Mouse (Mus musculus): ENCODE measurements around the gene Casp9.

Gene Casp9

DNA sequence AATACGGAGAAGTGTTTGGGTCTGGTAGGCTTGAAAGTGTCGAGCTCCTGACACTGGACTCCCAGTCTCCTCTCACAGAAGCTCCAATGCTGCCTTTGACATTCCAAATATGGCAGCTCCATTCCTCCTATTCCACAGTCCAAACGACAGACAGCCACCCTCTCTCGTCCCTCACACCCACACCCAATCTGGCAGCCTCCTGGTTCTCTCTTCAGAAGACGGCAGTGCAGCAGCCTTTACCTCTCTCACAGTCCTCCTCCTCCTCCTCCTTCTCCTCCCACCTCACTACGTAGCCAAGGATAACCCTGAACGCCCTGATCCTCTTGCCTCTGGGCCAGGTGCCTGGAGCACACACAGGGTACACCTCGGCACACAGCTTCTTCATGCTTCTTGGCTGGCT, 13.6 kb upstream of the Casp9 start:
- DNase-seq (ENCODE audit: extremely low read depth, low read depth, low spot score) = no peak

DNA sequence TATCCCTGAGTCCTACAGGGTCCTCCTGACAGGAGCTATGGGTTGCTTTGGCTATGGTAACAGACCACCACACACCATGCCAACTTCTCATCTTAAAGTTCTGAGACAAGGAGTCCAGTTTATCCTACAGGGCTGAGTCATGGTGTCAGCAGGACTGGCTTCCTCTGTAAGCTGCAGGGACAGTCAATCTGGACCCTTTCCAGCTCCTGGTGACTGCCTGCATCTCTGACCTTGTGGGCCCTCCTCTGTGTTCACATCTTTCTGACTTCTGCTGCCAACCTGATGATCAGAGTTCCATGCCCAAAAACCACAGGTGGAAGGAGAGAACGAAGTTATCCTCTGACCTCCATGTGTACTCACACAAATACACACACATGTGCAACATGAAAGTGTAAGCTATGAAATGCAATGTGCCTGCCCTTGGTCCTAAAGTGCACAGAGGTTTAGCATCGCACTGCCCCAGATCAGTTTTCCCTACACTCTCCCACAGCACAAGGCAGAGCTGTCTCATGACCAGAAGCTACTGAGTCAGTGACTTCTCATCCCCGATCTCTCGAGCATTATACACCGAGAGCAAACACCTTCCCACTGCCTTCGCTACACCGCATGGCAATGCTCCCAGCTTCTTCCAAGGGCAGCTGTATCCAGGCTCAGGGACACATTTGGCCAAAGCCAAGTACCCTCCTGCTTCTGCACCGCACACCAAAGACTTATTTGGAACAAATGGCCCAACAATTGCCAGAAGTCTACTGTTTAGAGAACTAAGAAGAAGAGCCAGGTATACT, 12.0 kb upstream of the Casp9 start:
- no peak for DNase-seq (ENCODE audit: extremely low read depth, low read depth, low spot score)

DNA sequence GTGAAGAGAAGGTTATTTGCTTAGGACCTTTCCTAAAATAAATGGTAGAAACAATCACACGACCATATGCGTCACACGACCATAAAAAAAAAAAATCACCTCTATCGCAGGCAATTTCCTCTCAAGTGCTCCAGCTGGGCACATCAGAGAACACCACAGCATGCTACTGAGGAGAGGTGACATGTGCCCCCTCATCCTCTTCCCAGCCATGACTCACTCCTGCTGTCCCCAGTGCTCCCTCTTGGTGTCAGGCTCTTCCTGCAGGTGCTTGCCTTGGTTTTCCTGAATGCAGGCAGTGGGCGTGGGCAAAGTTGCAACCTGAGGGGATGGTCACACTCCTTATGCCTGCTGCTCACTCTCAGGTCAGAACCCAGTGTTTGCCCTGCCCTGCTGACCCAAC, 8.6 kb upstream of the Casp9 start:
- no peak for DNase-seq (ENCODE audit: extremely low read depth, low read depth, low spot score)

DNA sequence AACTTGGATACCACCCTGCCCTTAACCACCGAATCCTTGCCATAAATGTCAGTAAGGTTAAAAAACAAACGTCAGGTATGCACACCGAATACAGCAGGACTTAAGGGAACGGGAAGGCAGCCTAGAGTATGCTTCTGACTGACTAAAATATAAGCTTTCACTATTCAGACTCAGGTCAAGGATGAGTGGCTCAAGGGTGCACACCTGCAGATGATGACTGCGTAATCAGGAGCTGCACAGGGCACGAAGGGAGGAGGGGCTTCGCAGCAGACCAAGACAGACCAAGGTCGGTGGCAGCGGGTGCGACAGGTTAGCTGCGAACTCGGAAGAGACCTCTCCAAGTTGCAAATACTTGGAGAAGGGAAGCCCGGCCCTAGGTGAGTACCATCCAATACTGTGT, 7.3 kb upstream of the Casp9 start:
- DNase-seq (ENCODE audit: extremely low read depth, low read depth, low spot score) = no peak

GRCm38 (mm10) chr4:141787046-141787445, 6.4 kb upstream of the Casp9 start:
- no peak for DNase-seq (ENCODE audit: extremely low read depth, low read depth, low spot score)

- no peak for DNase-seq (ENCODE audit: extremely low read depth, low read depth, low spot score)
Measured at GRCm38 (mm10) chr4:141787462-141787861, 6.0 kb upstream of the Casp9 start.

DNA sequence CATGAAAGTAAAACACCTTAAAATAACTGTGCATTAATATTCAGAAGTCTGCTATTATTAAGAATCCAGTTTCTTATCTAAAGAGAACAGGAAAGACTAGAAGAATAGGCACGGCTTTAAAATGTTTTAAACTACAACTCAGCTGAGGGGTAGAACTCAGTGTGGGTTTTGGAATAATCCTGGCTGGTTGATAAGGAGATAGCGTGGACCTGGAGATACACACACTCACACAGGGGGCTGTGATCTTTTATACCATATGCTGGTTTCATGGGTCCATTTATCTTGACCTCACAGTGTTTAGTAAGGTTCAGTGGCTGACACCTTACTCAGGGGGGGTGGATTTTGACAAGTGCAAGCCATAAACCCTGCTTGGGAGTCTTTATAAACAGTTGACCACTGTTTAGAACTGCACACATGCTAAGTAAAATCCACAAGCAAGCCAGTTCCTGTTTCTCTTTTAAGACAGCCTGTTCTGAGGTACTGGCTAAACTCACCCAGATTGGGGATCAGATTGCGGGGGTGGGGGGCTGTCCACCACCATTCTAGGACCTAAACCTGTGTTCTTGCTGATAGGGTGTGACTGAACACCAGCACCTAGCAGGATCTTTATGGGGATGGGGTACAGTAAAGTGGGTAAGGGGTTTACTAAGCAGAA, 3.7 kb upstream of the Casp9 start:
- DNase-seq (ENCODE audit: extremely low read depth, low read depth, low spot score) = no peak

GRCm38 (mm10) chr4:141790524-141790990, 2.9 kb upstream of the Casp9 start, which contains the start of gene Dnajc16:
Gene Dnajc16 (minus strand): TSS chr4:141790931.
- DNase-seq (ENCODE audit: extremely low read depth, low read depth, low spot score) = peak; percentile 98

- DNase-seq (ENCODE audit: extremely low read depth, low read depth, low spot score) = no peak
Measured at GRCm38 (mm10) chr4:141791486-141791885, 1.9 kb upstream of the Casp9 start.

- DNase-seq (ENCODE audit: extremely low read depth, low read depth, low spot score) = no peak
Measured at GRCm38 (mm10) chr4:141791951-141792350, 1.5 kb upstream of the Casp9 start.

DNA sequence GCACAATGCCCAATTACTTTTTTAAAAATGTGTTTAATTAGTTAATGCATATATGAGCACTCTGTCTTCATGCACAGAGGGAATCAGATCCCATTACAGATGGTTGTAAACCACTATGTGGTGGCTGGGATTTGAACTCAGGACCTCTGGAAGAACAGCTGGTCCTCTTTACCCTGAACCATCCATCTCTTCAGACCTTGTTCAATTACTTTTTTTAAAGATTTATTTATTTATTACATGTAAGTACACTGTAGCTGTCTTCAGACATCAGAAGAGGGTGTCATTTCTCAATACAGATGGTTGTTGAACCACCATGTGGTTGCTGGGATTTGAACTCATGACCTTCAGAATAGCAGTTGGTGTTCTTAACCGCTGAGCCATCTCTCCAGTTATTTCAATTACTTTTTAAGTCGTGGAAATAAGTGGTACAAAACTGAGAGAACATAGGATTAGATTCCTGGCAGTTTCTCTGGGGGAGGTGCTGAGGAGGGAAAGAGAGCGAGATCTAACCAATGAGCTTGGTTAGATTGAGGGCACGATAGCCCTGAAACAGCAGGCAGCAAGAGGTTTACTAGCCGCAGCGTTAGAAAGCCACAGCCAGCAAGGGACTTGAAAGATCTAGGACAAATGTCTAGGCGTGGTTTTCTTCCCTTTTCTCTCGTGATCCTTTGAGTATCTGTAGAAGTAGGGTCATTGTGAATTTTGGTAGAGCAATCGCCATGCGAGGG, 694 bp upstream of the Casp9 start:
- DNase-seq (ENCODE audit: extremely low read depth, low read depth, low spot score) = no peak

DNA sequence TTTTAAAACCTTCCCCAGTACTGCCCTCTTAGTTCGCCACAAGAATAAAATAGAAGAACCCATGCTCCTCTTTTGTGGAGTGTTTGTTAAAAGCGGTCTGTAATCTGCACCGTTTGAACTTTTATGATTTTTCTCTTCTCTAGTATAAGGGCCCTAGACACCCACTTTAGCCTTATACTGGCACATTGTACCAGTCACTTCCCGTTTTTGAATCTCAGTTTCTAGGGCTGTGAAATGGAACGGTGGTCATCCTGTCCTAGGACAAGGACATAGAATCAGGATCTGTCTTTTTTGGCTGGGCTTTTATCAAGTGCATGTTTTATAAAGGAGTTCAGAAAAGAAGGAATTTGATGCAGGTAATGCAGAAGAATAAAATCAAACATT, 732 bp downstream of the Casp9 start:
- no peak for DNase-seq (ENCODE audit: extremely low read depth, low read depth, low spot score)

GRCm38 (mm10) chr4:141796356-141796755, 2.9 kb downstream of the Casp9 start:
- DNase-seq (ENCODE audit: extremely low read depth, low read depth, low spot score) = no peak

- no peak for DNase-seq (ENCODE audit: extremely low read depth, low read depth, low spot score)
Measured at GRCm38 (mm10) chr4:141796954-141797353, 3.5 kb downstream of the Casp9 start.

DNA sequence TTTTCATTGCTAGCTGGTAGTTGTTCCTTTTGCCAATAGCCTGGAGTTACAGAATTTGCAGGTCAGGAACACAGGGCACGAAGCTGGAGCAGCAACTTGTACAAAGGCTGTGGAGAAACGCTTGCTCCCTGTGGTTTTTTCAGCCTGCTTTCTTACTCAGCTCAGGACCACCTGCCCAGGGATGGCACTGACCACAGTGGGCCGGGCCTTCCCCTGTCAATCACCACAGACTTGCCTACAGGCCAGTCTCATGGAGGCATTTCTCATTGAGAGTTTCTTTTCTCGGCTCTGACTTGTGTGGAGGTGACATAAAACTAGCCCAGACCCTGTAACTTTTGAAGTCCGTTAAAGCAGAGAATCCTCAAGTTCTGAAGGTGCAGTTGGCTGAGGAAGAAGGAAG, 4.1 kb downstream of the Casp9 start:
- DNase-seq (ENCODE audit: extremely low read depth, low read depth, low spot score) = no peak

DNA sequence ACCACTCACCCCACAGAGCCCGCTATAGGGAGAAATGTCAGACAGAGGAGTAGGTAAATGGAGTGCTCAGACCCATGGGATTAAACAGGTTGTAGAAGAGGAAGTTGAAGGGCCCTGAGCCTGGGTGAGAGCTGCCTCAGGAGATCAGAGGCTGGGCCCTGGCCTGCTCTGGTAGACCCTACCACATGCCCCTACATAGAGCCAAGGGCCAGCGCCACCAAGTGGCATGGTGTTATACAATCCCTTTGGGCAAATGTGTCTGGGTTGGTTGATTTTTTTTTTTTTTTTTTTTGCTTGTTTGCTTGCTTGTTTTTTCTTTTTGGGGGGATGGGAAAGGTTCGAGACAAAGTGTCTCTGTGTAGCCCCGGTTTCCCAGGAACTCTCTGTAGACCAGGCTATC, 10.7 kb downstream of the Casp9 start:
- DNase-seq (ENCODE audit: extremely low read depth, low read depth, low spot score) = no peak

DNA sequence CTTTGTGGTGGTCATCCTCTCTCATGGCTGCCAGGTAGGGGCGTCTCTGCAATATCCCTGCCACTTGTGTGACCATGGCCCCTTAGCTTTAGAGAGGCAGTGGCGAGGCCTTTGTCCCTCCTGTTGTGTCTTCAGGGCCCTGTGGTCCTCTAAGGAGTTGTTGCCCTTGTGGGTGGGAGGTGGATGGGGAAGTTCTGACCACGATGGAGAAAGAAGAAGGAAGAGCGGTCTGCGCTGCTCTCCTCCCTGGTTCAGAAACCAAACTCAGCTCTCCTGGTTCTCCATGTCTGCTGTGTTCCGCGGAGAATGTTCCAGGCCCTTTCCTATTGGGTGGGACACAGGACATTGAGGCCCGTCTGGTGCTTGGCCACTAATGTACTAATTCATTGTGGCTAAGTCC, 12.5 kb downstream of the Casp9 start:
- no peak for DNase-seq (ENCODE audit: extremely low read depth, low read depth, low spot score)

- DNase-seq (ENCODE audit: extremely low read depth, low read depth, low spot score) = no peak
Measured at GRCm38 (mm10) chr4:141809850-141810464, 16.5 kb downstream of the Casp9 start.

- DNase-seq (ENCODE audit: extremely low read depth, low read depth, low spot score) = no peak
Measured at GRCm38 (mm10) chr4:141810975-141811374, 17.6 kb downstream of the Casp9 start.

- no peak for DNase-seq (ENCODE audit: extremely low read depth, low read depth, low spot score)
Measured at GRCm38 (mm10) chr4:141811375-141811774, 18.0 kb downstream of the Casp9 start.

- no peak for DNase-seq (ENCODE audit: extremely low read depth, low read depth, low spot score)
Measured at GRCm38 (mm10) chr4:141816267-141816666, 22.9 kb downstream of the Casp9 start.
